Mouse (Mus musculus) stomach, postnatal 0 days (tissue): ENCODE data around the gene Sdk2.

ENCODE experiments used
- CTCF ChIP-seq: IDR thresholded peaks from 2 replicates; pipeline ENCODE4 v1.5.1; 2016; ENCODE audit warnings: antibody characterized with exemption, low read depth, mild to moderate bottlenecking, moderate library complexity
- EP300 ChIP-seq: optimal IDR thresholded peaks from 2 replicates; pipeline ENCODE3; 2016; ENCODE audit warnings: antibody characterized with exemption

- TF ChIP-seq CTCF, result no peak
- no peak for TF ChIP-seq EP300
Observed at GRCm38 (mm10) chr11:114072644-114073043, 5.8 kb upstream of the Sdk2 start.
